In the genomic region with DNA sequence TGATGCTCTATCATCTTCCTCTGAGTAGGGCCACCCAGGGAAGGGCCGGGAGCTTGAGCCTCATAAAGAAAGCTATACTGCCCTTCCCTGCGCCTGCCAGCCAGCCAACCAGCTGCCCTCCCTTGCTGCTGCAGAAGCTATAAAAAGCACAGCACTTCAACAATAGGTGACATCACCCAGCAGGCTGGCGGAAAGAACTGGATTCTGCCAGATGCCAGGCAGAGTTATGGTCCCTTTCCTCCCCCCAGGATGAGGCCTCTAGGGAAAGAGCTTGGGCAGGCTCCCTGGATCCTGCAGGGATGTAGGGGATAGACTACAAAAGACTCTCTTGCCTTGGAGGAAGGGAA, we compare ENCODE assay signal across 8 mouse cellular contexts.
A peak's percentile ranks its signal among the peaks of the same experiment; 100 is the strongest.
DNase-seq lines count a peak whose midpoint lies in the region; ATAC-seq lines count a peak whose summit lies in the region.

No protein-coding gene starts in this region.

- H3K27me3 ChIP-seq in embryonic facial prominence, embryonic 10.5 days (replicated peaks; ENCODE audit: low read depth, poor library complexity, severe bottlenecking) = no peaks in the 10 kb centered on the region
- H3K27me3 ChIP-seq in heart, embryonic 16.5 days (ENCODE audit: control insufficient read depth, insufficient read depth, low read length) = no peaks in the 10 kb centered on the region

- DNase-seq in NIH3T3 (ENCODE audit: low read depth) = peak; percentile 21
- peak; percentile 17 for DNase-seq in embryonic facial prominence, embryonic 10.5 days (ENCODE audit: low spot score)
- peak; percentile 52 to 81 for DNase-seq in kidney, postnatal 25 days
- peak; percentile 84 for DNase-seq in lung, postnatal 10 days
- DNase-seq in right cerebral cortex, postnatal 36 days (ENCODE audit: low spot score in 2 of 2) = peak; percentile 62 to 82
- no peak for DNase-seq in thymus, postnatal 10 days (ENCODE audit: low spot score in 2 of 2)
- no peak for DNase-seq in urinary bladder, adult 2 months (ENCODE audit: low spot score)

- no peaks in the 10 kb centered on the region for H3K9me3 ChIP-seq in embryonic facial prominence, embryonic 10.5 days
- no peaks in the 10 kb centered on the region for H3K9me3 ChIP-seq in heart, embryonic 16.5 days (replicated peaks; ENCODE audit: control insufficient read depth, low read length)

- 69% methylated on average over 3 of the region's 3 CpGs for WGBS in embryonic facial prominence, embryonic 10.5 days
- 21% methylated on average over 3 of the region's 3 CpGs for WGBS in heart, embryonic 16.5 days

- no peak overlapping the region for H3K4me3 ChIP-seq in embryonic facial prominence, embryonic 10.5 days
- no peak overlapping the region for H3K4me3 ChIP-seq in heart, embryonic 16.5 days (ENCODE audit: low read length)

- ATAC-seq in heart, embryonic 16.5 days (replicated peaks; ENCODE audit: extremely low read depth, insufficient read depth, low FRiP score) = peak; percentile 66

- H3K9ac ChIP-seq in heart, embryonic 16.5 days (ENCODE audit: low read length) = peak overlapping the region; percentile 35

- H3K36me3 ChIP-seq in embryonic facial prominence, embryonic 10.5 days (replicated peaks) = no peaks in the 10 kb centered on the region
- no peaks in the 10 kb centered on the region for H3K36me3 ChIP-seq in heart, embryonic 16.5 days (ENCODE audit: control insufficient read depth, insufficient read depth)

- peak overlapping the region; percentile 44; the same call in 1 of the 2 replicates for H3K27ac ChIP-seq in embryonic facial prominence, embryonic 10.5 days (replicated peaks)
- H3K27ac ChIP-seq in heart, embryonic 16.5 days (ENCODE audit: low read length) = peak overlapping the region; percentile 87

- peaks cover 24% of the 10 kb centered on the region for H3K4me1 ChIP-seq in embryonic facial prominence, embryonic 10.5 days
- peaks cover 40% of the 10 kb centered on the region for H3K4me1 ChIP-seq in heart, embryonic 16.5 days (ENCODE audit: control insufficient read depth, insufficient read depth, low read length)

- no peak overlapping the region for H3K4me2 ChIP-seq in heart, embryonic 16.5 days (ENCODE audit: low read depth, low read length)

Comparison
In these comparisons a context has a peak if more than half of its experiments do, and no peak if none do; other contexts are left out.
1. DNase-seq: peak in NIH3T3 (single experiment), embryonic facial prominence, embryonic 10.5 days (single experiment), kidney, postnatal 25 days (2 of 2), lung, postnatal 10 days (single experiment) and right cerebral cortex, postnatal 36 days (2 of 2); none in thymus, postnatal 10 days (0 of 2) and urinary bladder, adult 2 months (single experiment).